Mouse (Mus musculus): ENCODE results near the gene Bicdl2.
A peak's percentile ranks its signal among the peaks of the same experiment; 100 is the strongest.

Gene Bicdl2

DNA sequence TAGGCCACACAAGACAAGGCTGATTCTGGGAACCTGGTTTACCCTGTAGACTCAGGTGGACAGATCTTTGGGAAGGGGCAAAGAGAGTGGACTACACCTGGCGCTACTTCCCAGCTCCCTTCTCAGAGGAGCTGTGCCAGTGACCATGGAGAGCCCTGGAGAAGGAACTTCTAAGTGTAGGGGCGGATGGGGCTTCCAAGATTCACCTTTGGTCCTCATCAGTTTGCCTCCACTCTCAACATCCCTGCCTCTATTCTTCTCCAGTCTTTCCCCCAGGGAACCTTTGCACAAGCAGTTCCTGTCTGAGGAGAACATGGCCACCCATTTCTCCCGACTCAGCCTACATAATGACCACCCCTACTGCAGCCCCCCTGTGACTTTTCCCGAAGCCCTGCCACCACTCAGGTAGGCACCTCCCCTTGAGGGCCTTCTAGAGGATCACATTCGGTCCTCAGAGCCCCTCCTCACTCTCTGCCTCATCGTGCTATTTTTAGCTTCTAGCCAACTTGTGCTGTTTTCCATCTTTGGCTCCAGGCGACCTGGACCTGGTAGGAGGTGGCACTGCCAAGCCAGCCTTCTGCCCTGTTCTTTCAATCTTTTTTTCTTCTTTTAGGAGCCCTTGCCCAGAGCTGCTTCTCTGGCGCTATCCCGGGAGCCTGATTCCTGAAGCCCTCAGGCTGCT, 14.1 kb downstream of the Bicdl2 start:
- peak; percentile 52 for DNase-seq

DNA sequence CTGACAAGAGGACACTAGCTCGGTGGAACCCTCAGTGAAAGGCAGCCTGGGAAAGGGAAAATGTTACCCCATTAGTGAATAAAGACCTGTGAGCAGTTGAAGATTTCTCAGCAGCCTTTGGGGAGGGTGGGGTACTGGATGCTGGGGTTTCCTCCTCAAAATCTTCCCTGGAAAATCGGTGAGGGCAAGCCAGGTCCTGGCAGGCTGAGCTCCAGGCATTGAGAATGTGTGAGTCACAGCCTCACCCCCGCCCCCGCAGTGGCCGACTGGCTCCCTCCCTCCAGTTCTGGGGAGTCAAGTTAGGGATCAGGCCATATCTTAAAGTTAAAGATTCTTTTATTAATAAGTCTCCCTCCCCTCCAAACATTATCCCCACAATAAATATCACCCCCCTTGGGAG, 14.8 kb downstream of the Bicdl2 start:
- peak; percentile 43 for DNase-seq

DNA sequence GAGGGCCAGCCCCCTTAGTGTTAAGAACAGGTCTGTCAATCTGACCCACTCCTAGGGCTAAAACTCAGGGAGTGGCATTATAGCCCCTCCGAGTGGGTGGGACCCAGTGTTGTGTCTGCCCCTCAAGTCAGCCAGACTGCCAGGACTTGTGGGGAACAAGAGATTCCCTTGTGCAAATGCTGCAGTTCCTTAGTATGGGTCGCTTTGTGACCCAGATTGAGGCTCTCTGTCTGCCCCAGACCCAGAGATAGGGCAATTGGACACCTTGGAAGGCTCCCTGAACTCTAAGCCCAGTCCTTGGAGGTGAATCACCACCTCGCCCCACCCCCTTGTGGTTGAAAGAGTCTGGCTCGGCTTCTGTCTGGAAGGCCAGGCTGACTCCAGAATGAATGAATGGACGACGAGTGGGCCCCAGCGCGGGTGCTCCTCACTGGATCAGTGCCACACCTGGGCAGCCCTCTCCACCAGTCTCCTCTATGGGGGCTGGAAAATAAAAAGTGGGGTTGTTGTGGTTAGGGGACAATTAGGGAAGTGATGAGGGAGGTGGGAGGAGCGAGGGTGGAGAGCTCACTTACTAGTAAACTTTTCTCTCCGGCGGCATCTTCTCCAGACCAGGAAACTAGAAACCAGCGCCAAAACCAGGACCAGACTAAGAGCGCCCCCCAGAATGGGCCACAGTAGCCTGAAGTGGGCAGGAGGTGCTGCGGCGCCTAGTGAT, 15.4 kb downstream of the Bicdl2 start:
- DNase-seq: peak; percentile 49

DNA sequence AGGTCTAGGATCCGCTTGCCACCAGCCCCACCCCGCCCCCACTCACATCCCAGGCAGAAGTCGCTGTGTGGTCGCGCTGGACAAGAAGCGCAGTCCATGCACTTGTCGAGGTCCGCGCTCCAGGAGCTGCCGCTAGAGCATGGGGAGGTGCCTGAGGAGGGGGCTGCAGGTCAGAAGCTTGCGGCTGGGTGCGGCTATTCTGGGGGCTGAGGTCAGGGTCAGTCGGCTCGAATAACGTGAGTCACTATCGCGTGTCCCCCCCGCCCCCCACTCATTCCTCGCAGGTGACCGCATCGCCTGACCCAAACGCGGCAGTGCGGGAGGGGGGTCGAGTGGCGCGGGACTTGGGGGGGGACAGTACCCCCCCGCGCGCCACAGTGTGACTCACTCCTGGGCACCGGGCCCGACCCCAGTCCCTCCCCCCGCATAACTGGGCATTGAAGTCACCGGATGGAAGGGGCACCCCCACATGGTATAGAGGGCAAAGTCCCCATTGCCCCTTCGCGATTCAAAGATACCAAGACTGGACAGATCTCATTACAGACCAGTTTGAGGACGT, 16.2 kb downstream of the Bicdl2 start:
- DNase-seq: no peak

DNA sequence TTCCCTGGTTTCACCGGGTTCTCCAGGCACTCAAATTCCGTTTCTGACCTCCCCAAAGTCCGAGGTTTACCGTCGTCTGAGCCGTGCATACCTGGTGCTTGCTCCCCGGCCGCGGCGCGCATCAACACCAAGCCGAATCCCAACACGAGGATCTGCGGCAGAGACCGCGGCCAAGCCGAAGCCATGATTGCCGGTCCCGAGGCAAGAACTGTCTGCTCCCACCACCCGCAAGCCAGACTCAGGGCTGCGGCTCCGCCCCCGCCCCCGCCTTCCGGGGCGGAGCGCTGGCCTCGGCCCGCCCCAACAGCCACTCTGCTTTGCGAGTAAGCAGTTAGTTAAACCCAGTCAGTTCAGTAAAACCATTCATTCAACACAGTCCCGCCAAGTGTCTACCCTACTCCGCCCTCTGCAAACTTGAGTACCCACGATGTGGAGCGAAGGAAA, 17.0 kb downstream of the Bicdl2 start, which contains the start of gene Tnfrsf12a:
Gene Tnfrsf12a (minus strand): TSS at position 233 of the 444 bp plus-strand sequence.
- peak; percentile 87 for DNase-seq

DNA sequence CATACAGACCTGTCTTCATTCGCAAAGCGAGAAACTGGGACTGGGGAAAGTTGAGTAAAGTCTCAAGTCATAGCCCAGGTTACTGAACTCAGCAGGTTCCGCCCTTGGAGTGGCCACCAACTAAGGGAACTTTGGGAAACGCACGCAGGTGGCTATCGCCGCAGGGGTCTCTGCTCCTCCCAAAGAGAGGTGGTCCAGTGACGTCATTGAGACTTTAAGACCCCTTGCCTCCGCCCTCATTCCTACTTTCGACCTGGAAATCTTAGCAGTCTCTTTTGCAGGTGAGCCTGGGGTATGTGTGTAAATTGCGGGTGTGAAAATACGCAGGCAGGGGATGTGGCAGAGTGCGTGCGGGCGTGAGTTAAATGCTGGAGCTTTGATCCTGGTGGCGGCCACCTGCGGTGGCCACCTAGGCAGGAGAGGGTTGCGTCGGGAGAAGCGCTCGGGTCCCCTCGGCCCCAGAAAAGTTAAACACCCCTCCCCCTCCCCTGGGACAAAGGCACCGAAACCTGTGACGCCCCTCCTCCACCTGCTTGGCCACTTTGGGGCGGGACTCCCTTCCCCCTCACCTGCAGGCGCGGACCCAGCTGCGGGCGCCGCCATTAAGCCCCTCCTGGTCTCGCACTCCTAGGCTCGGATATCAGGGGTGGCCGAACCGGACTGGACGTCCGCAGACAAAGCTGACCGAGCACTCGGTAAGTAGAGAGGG, 19.0 kb downstream of the Bicdl2 start, which contains the start of gene Cldn6:
Gene Cldn6 (plus strand): TSS at position 123 of the 709 bp plus-strand sequence.
- no peak for DNase-seq

DNA sequence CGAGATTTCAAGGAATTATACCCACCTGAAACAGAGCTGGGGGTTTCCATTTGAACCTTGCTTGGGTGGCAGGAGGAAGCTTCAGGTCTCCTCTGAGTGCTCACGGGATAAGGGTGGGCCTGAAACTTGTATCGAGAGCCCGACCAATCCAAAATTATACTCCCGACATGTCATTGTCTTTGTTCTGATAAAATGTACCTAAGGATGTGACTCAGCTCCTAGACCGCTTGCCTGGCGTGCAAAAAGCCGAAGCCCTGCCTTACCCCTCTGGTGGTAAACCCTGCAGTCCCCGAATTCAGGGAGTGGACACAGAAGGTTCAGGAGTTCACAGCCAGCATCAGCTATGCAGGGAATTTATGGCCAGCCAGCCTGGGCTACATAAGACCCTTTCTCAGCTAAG, 20.0 kb downstream of the Bicdl2 start:
- DNase-seq: no peak

DNA sequence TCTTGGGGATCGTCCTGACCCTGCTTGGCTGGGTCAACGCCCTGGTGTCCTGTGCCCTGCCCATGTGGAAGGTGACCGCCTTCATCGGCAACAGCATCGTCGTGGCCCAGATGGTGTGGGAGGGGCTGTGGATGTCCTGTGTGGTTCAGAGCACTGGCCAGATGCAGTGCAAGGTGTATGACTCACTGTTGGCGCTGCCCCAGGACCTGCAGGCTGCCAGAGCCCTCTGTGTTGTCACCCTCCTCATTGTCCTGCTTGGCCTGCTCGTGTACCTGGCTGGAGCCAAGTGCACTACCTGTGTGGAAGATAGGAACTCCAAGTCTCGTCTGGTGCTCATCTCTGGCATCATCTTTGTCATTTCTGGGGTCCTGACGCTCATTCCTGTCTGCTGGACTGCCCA, 20.8 kb downstream of the Bicdl2 start:
- peak; percentile 42 for DNase-seq

DNA sequence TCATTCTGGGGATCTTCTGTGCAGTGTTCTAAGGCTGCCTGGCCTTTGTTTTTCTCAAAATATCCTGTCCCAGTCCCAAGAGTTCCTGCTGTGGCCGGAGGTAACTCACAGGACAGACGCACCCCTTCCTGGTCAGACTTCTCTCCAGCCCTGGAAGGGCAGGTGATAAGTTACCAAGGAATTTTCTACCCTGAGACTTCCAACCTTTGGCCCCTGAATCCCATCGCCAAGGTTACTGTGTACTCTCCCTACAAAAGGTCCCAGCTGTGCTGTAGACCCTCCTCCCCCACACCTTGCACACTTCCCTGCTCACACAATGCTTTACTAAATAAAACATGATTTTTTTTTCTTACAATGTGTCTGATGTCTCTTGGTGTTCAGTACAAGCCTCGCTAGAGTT, 21.8 kb downstream of the Bicdl2 start:
- peak; percentile 50 for DNase-seq

DNA sequence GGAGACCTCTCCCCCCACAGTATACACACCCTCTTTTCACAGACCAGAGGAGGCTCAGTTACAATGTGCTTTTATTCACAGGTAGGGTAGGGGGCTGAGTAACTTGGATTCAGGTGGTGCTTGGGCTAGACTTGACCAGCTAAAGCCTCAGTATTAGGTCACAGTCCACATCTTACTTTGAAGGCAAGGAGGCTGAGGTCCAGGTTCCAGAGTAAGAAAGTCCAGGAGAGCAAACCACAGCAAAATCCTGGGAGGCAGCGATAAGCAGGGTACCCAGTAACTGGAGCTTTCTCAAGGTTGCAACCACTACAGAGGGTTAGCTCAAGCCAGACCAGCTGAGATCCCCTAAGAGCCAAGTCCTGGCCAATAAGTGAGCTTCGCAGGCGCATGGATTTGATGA, 22.2 kb downstream of the Bicdl2 start:
- DNase-seq: no peak

DNA sequence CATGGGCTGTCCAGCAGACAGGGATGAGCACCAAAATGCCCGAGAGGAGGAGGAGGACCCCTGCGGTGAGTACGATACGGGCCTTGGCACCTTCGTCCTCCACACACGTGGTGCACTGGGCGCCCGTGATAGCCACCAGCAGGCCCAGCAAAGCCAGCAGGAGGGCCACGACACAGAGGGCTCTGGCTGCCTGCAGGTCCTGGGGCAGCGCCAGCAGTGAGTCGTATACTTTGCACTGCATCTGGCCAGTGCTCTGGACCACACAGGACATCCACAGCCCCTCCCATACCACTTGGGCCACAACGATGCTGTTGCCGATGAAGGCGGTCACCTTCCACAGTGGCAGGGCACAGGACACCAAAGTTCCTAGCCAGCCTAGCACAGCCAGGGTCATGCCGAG, 22.9 kb downstream of the Bicdl2 start:
- DNase-seq: no peak

DNA sequence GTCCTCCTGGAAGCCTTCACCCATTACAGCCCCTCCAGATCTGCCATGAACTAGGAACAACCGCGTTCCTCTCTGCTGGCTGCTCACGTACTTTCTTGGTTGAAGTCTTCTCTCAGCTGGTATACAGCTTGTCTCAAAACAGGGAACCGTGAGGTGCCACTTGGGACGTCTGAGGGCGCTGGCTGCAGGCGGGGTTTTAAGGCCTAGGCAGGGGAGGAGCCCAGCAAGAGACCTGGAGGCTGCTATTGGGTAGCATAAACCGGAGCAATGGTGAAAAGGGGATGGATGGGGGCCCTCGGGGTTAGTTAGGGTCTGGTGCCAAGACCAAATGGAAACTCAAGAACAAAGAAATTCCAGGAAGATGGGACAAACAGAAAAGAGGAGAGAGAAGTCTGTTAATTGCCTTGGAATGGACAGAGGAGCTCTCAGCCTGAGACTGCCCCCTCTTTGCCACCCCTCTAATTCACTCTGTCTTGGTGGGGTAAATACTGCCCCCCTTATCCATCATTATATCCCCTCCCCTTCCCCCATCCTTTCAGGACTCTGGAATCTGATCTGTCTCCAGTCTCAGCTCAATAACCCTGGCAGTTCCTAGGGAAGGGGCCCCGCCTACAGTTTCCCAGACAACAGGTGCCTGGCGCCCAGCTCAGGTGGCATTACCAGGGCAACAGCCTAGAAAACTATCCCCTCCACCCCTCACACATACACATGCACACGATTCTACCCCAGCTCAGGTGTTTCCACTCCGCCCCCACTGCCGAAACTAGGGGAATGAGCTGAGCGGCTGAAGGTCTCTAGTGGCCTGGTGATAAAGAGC, 23.8 kb downstream of the Bicdl2 start, which contains the start of gene Cldn9:
Gene Cldn9 (minus strand): TSS at position 171 of the 817 bp plus-strand sequence.
- peak; percentile 44 for DNase-seq

DNA sequence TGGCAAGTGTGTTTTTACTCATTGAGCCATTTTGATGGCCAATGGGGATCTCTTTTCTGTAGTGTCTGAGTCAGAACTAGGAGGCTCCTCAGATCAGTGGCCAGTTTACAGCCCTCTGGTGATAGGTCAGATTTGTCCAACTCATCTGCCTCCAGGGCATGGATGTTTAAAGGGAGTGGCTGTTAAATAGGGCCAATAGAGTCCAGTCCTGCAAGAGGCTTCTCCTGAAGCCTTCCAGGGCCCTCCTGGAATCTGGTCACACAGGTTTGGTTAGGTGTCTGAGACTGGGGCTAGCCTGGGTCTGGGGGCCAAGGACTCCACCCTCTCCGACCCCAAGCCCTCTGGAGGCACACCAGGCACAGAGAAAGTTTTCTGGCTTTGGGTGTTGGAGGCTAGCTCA, 34.2 kb downstream of the Bicdl2 start:
- DNase-seq: no peak

DNA sequence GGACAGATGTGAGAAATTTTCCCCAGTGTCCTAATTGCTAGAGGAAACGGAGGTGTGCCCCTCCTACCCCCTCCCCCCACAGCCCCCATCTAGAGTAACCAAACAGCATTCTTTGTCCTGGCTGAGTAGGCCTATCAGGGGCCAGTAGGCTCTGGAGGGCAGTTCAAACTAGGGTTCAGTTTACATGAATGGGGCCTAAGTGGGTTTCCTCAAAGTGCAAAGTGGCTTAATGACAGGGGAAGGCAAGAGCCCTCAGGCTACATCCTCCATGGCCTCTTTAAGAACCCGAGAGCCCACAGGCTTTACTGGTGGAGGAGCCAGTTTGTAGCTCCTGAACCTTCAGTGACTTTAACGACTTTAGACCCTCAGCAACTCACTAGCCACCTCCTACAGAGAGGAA, 35.5 kb downstream of the Bicdl2 start:
- no peak for DNase-seq

DNA sequence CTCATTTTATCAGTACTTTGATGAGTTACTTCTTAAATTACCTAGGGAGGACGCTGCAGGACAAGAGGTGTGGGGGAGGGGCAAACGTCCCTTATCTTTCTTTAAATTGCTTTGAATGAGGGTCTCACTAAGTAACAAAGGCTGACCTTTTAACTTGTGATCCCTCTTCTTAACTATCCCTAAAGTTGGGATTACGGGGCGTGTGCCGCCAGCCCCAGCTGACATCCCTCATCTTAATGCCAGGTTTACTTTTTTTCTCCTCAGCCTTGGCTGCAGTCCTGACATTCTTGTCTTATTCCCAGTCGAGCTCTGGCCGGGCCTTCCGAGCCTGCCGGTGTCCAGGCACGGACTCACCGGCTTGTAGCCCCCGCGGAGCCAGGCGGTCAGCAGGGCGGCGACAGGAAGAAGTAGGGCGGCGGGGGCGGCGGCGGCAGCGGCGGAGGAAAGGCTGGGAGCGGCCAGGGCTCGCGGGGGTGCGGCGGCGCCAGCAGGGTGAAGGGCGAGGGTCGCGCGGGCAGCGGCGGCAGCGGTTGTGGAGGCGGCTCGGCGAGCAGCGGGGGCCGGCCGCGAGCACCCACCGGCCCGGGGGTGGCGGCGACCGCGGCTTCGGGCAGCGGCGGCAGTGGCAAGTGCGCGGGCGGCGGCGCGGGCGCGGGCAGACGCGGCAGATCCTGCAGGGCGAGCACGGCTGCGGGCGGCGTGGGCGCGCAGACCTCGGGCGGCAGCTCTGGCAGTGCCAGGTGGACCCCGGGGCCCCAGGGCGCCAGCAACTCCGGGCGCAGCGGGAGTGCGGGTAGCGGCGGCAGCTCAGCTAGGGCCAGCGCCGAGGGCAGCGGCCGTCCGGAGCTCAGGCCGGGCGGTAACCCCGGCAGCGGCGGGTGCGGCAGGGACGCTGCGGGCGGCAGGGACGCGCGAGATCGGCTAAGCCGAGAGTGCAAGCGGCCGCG, 39.1 kb downstream of the Bicdl2 start:
- peak; percentile 27 for DNase-seq

DNA sequence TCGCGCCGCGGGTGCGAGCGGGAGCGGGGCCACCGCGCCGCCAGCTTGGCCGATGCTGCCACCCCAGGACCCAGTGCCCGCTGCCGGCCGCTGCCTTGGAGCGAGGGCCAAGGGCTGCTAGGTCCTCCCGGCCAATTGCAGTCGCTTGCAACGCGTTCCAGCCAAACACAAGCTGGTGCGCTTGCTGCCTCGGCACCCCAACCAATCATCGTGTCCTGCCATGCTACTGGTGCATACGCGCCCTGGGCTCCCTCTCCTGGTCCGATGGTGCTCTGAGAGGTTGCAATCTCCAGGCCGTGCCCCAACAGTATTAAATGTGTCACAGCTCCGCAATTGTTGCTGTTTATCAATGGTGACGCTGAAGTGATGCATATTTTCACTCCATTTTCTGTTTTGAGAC, 39.8 kb downstream of the Bicdl2 start:
- DNase-seq: peak; percentile 94

DNA sequence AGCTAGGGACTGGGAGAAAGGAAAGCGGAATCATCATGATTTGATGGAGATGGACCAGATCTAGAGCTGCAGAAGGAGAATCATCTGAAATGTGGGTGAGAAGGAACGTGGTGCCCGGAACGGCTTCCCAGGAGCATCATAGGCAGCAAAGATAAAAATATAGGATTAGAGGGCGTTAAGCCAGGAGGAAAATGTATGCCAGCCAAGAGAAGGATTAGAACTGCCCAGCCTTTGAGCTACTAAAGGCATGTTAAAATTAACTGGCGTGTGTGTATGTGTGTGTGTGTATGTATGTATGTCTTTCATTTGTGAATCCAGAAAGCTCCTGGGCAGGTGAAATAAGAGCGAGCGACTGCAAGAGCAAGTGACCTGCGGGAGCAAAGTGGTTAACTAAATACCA, 43.0 kb downstream of the Bicdl2 start:
- no peak for DNase-seq

DNA sequence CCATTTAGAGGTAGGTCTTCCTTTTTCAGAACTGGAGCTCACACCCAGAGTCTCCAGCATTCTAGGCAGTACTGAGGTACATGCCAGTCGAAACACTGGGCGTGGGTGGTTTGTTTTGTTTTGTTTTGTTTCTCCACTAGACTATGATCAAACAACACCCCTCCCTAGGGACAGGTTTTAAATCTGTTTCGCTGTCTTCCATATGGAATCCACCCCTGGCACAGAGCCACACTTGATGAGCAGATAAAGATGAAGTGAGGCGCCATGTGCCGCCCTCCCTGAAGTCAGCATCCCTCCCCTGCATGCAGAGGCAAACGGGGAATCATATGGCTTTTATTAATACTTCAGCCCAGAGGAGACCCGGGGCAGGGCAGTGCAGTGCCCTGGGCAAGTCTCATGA, 44.4 kb downstream of the Bicdl2 start:
- DNase-seq: no peak

DNA sequence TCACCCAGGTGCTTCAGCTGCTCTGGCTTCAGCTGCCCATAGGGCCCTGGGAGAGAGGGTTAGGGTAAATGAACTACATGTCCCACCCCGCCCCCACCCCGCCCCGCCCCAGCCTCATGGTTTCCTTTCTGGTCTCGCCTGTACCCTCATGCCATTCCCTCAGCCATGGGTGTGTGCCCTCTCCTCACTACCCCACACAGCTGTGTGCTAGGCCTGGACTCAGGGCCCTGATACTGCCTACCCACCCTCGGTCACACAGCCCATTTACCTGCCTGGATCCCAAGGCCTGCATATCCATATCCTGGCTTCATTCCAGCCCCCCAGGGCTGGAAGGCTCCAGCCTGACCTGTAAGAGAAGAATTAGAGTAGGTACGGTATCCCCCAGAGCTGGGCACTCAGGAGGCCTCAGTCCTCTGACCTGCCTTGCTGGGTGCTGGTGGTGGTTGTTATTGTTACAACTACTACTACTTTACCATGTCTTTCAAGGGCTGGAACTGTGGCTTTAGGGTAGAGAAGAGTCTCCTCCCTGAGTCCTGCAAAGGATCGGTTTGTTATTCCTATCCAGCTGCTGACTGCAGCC, 45.3 kb downstream of the Bicdl2 start:
- no peak for DNase-seq

DNA sequence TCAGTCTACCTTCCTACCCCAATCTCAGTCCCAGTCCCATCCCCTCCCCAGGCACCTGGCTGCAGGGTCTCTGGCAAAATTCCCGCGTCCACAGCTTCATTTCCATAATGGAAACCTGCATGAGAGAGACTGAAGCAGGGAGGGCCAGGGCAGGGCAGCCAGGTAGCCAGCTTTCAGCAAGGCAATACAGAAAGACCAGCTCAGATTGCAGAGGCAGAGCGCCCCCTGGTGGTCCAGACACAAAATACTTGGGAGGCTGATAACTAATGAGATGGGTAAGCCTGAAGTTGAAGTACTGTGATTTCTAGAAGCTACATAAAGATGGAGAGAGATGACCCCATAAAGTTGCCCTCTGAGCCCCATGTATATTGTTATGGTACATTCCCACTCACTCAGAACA, 45.9 kb downstream of the Bicdl2 start:
- peak; percentile 62 for DNase-seq

DNA sequence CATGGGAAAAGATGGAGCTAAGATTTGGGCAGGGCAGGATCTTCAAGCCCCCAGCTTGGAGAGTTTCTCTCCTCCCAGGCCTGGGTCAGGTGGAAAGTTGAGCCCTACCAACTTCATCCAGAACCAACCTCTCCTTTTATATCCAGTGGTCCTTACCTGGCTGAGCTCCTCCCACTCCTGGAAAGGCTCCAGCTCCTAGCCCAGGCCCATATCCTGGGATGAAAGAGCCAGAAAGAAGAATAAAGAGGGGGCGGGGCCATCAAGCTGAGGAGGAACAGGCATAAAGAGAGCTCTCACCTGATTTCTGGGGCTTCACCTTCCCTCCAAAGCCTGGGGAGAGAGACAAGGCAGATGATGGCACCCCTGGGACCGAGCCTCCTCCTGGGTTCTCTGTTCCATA, 56.7 kb downstream of the Bicdl2 start:
- DNase-seq: no peak
